Mouse (Mus musculus): ENCODE measurements around the gene Nfib.

- no peak for TF ChIP-seq POLR2AphosphoS5 (IDR thresholded peaks at IDR 0.05; ENCODE audit: borderline replicate concordance, low read depth, low read length)
- no peak for TF ChIP-seq POLR2A (IDR thresholded peaks at IDR 0.05; ENCODE audit: control insufficient read depth in 1 of 2, insufficient read depth in 1 of 2, low read depth in 1 of 2, low read length in 2 of 2, poor library complexity in 1 of 2)
- TF ChIP-seq TCF12 (IDR thresholded peaks at IDR 0.05; ENCODE audit: low read depth, low read length) = no peak
- TF ChIP-seq MAX (IDR thresholded peaks at IDR 0.05; ENCODE audit: low read length) = no peak
- TF ChIP-seq GATA1 (IDR thresholded peaks at IDR 0.05; ENCODE audit: low read depth, low read length) = no peak
- no peak for TF ChIP-seq CTCF (IDR thresholded peaks at IDR 0.05 in 2 of 3, conservative IDR thresholded peaks at IDR 0.05 in 1 of 3; ENCODE audit: control insufficient read depth in 1 of 3, insufficient read depth in 1 of 3, low read depth in 2 of 3, low read length in 3 of 3, poor library complexity in 1 of 3, severe bottlenecking in 1 of 3)
- no peak for TF ChIP-seq E2F4 (IDR thresholded peaks at IDR 0.05; ENCODE audit: borderline replicate concordance, low read depth, low read length)
- TF ChIP-seq POLR2AphosphoS2 (IDR thresholded peaks at IDR 0.05; ENCODE audit: low read length) = no peak
- TF ChIP-seq ZKSCAN1 (IDR thresholded peaks at IDR 0.05; ENCODE audit: low read depth, low read length) = no peak
- TF ChIP-seq USF1 (IDR thresholded peaks at IDR 0.05; ENCODE audit: low read depth, low read length) = no peak
- no peak for TF ChIP-seq MAFK (IDR thresholded peaks at IDR 0.05; ENCODE audit: borderline replicate concordance, low read depth, low read length)
Measured at GRCm38 (mm10) chr4:82553658-82554057, 151.9 kb downstream of the Nfib start.
